Mouse (Mus musculus) stomach, embryonic 16.5 days (tissue): ENCODE measurements around the gene Arl8a. TPM values are rescaled to one million over a fixed set of nuclear protein-coding genes. Genes with fewer than 3 reads are reported as not detected.

Experiments
- ATAC-seq: fragments of 200-750 bp; cut with Nextera tagmentation; 2 replicates; pipeline ENCODE4 v1.8.0; 2017; ENCODE audit warnings: moderate number of reproducible peaks, moderate TSS enrichment; ENCODE audit not compliant: insufficient read depth, low FRiP score
- H3K27ac ChIP-seq: fragments of 300-500 bp; sonication (generic); 2 replicates; pipeline ENCODE4 v1.5.1; 2014; ENCODE audit warnings: low read length
- H3K27me3 ChIP-seq: fragments of 300-500 bp; sonication (generic); 2 replicates; pipeline ENCODE4 v1.6.1; 2014; ENCODE audit warnings: low read length, control low read depth, mixed read lengths; ENCODE audit not compliant: control insufficient read depth, insufficient read depth
- H3K36me3 ChIP-seq: fragments of 300-500 bp; sonication (generic); 2 replicates; pipeline ENCODE4 v1.6.1; 2014; ENCODE audit warnings: low read length; ENCODE audit not compliant: control insufficient read depth, insufficient read depth
- H3K4me1 ChIP-seq: fragments of 300-500 bp; sonication (generic); 2 replicates; pipeline ENCODE4 v1.6.1; 2014; ENCODE audit warnings: low read length, control low read depth, mixed read lengths; ENCODE audit not compliant: control insufficient read depth, insufficient read depth
- H3K4me2 ChIP-seq: fragments of 300-500 bp; sonication (generic); 2 replicates; pipeline ENCODE4 v1.6.1; 2014; ENCODE audit warnings: low read depth, low read length, mixed read lengths
- H3K4me3 ChIP-seq: fragments of 300-500 bp; sonication (generic); replicated peaks from 2 replicates; pipeline ENCODE4 v1.5.1; 2014; ENCODE audit warnings: mild to moderate bottlenecking, low read length
- H3K9ac ChIP-seq: fragments of 300-500 bp; sonication (generic); 2 replicates; pipeline ENCODE4 v1.6.1; 2014; ENCODE audit warnings: low read length
- H3K9me3 ChIP-seq: fragments of 300-500 bp; sonication (generic); replicated peaks from 2 replicates; pipeline ENCODE4 v1.6.1; 2016; ENCODE audit warnings: low read length, control low read depth; ENCODE audit not compliant: control insufficient read depth
- WGBS: fragments of 180-500 bp; shearing (Covaris S2); extraction: QIAGEN DNeasy Blood & Tissue Kit; methylation state at CpG from one replicate; pipeline ENCODE4 v1.1.7; 2014; 5-methylcytosine and 5-hydroxymethylcytosine counted together
- polyA plus RNA-seq: library from polyadenylated mRNA; unstranded; fragments of >200 nt; fragmentation: Nextera tagmentation; extraction: Ambion mirVana; gene quantifications from 2 replicates; pipeline ENCODE4 v1.2.1, GENCODE M21; 2015

Gene Arl8a
- polyA plus RNA-seq, 1 experiment from 2014 or later: 35.3 TPM

DNA sequence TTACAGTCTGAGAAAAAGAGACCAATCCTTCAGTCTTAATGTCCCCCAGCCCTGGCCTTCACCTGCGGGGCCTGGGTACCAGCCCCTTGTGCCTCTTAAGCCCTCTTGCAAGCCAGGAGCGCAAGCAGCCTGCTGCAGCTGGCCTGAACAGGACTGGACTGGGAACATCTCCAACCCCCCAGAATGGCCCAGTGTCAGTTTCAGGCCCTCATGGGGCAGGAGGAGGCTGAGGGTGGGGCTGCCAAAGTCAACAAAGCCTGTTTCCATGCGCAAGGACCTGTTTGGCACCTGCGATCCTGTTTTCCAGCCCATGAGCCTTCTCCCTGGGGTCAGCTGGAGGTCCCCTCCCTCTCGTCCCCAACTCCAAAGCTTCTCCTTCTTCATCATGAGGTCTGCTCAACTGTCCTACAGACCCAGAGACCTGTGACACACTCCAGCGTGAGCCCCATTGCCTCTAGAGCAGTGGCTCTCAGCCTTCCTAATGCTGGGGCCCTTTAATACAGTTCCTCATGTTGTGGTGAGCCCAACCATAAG lies 49.4 kb downstream of the Arl8a start:
- WGBS: 68% methylated on average over 6 of the region's 6 CpGs
- H3K9ac ChIP-seq: no peak overlapping the region; the same call in 1 of the 2 replicates
- no peak for ATAC-seq
- H3K4me2 ChIP-seq: no peak overlapping the region
- H3K9me3 ChIP-seq: no peaks in the 10 kb centered on the region
- peaks cover 9% of the 10 kb centered on the region for H3K4me1 ChIP-seq
- no peaks in the 10 kb centered on the region for H3K36me3 ChIP-seq
- no peak overlapping the region for H3K4me3 ChIP-seq
- H3K27ac ChIP-seq: peak overlapping the region; percentile 81
- H3K27me3 ChIP-seq: no peaks in the 10 kb centered on the region

DNA sequence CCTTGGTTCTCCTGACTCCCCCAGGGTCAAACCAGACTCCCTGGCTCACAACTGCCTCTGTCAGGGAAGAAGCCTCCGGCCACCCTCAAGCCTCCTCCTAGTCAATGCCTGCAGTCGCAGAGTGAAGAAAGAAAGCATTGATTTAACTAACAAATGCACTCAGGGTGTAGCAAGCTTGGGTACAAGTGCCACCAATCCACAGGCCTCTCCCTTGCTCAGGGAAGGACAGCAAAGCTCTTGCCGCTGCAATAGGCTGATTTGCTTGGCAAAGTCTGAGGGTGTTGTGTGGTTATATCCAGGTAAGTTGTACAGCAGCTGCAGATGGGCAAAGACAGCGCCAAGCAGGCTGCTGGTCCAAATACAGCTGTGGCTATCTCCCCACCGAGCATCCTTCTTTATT lies 51.8 kb downstream of the Arl8a start:
- 58% methylated on average over 5 of the region's 5 CpGs for WGBS
- Histone ChIP-seq H3K27me3 (no peaks in the 10 kb centered on the region), H3K4me3 (no peak overlapping the region), H3K4me1 (peaks cover 9% of the 10 kb centered on the region), H3K27ac (peak overlapping the region; percentile 96), H3K4me2 (peak overlapping the region; percentile 25; the same call in 1 of the 2 replicates), H3K9ac (peak overlapping the region; percentile 39; the same call in 1 of the 2 replicates), H3K9me3 (no peaks in the 10 kb centered on the region), H3K36me3 (no peaks in the 10 kb centered on the region)
- no peak for ATAC-seq

DNA sequence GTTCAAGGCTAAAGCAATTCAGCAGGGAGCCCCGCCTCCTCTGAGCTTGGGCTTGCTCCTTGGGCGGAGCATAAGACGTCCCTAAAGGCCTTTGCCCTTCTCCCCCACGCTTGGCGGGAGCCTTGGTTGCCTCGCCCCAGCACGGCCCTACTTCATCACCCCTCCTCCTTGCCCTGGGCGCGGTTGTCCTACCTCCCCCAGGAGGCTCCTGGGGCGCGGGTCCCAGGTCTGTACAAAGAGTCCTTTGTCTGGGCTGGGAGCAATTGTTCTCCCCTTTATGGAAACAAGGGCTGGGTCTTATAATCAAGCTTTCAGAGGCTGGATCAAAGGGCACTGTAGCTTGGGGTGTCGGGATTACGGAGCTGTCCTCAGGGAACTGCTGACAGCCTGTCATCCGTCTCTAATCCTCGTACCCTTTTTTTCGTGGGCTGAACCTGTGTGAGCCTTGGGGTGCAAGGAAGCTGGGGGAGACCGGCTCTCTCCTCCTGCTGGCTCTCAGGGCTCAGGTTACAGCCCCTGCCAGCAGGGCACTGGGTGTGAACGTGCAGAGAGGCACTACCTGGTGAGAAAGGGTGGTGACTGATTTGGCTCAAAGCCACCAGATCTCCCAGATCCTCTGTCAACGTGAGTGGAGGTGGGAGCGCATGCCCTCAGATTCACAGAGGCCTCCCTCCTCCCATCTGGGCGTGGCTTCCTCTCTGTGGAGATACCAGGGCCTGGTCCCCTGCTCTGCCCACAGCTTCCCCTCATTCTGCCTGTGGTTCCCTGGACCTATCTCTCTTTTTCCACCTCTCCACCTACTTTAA lies 52.6 kb downstream of the Arl8a start:
- ATAC-seq: peak; percentile 92
- H3K9me3 ChIP-seq: no peaks in the 10 kb centered on the region
- 6% methylated on average over 21 of the region's 21 CpGs for WGBS
- H3K36me3 ChIP-seq: no peaks in the 10 kb centered on the region
- 0 out of 2 replicates have a peak overlapping the region, but pooled peaks have one; percentile 0 for H3K4me3 ChIP-seq
- H3K4me2 ChIP-seq: peak overlapping the region; percentile 25
- peak overlapping the region; percentile 96 for H3K27ac ChIP-seq
- H3K9ac ChIP-seq: 0 out of 2 replicates have a peak overlapping the region, but pooled peaks have one; percentile 46
- no peaks in the 10 kb centered on the region for H3K27me3 ChIP-seq
- H3K4me1 ChIP-seq: peaks cover 9% of the 10 kb centered on the region

DNA sequence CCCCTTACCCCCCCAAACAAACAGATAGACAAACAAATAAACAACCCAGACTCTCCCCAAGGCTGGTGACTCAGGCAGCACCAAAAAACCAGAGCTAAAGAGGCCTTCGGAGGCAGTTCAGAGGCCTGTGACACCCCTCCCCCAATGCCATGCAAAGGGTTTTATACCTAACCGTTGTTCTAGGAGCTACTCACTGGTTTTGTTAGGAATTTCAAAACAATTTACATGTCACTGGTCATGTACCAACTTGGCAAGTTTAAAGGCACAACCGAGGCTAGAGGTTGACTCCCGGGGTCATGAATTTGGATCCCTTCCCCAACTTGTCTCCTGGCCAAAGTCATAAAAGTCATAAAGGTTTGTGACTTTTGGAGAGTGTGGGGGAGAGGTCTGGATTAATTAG lies 53.8 kb downstream of the Arl8a start:
- Histone ChIP-seq H3K4me1 (peaks cover 15% of the 10 kb centered on the region), H3K4me2 (no peak overlapping the region), H3K27me3 (no peaks in the 10 kb centered on the region), H3K4me3 (no peak overlapping the region), H3K9ac (no peak overlapping the region), H3K27ac (0 out of 2 replicates have a peak overlapping the region, but pooled peaks have one; percentile 96), H3K36me3 (no peaks in the 10 kb centered on the region), H3K9me3 (no peaks in the 10 kb centered on the region)
- no peak for ATAC-seq
- 77% methylated on average over 4 of the region's 4 CpGs for WGBS

DNA sequence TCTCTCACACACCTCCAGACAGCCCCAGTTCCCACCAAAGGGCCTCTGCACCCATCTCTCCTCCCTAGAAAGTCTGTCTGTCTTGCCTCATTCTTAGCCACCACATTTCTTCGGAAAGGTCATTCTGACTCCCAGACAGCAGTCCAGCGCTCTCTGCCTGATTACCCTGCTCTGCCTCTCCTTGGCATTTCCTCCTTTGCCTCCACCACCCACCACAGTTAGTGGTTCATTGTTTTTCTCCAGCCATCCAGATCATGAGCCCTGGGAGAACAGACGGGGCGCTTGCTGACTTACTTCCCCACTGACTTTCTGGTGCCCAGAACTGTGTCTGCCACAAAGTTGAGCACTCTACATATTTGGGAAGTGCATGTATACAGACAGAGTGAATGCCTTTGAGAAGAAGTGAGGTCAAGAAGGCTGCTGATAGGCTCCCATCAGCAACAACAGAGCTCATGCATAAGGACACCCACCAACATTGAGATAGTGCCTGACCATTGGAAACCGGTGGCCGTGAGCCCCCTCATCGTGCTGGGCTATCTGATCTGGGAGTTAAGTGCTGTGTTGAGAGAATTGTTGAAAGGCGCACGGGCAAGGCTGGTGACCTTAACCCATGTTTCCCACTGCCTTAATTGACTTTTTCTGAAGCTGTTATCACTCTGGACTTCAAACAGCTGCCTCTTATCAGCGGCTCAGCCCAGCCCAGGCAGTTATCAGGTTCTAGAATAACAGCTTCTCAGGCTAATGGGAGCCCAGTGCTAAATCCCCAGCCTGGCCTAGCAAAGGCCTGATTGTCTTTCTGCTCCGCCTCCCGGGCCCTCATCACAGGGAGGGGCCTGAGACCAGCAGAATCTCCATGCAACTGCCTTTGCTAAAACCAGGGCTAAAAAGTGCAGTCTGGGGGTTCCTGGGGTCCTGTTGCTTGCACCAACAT lies 57.8 kb downstream of the Arl8a start:
- no peaks in the 10 kb centered on the region for H3K36me3 ChIP-seq
- 23% methylated on average over 12 of the region's 12 CpGs for WGBS
- peak; percentile 91 for ATAC-seq
- no peak overlapping the region for H3K4me3 ChIP-seq
- peak overlapping the region; percentile 46; the same call in 1 of the 2 replicates for H3K9ac ChIP-seq
- no peaks in the 10 kb centered on the region for H3K9me3 ChIP-seq
- H3K4me2 ChIP-seq: no peak overlapping the region
- H3K27me3 ChIP-seq: no peaks in the 10 kb centered on the region
- peaks cover 6% of the 10 kb centered on the region; the same call in 1 of the 2 replicates for H3K4me1 ChIP-seq
- peak overlapping the region; percentile 82 for H3K27ac ChIP-seq

DNA sequence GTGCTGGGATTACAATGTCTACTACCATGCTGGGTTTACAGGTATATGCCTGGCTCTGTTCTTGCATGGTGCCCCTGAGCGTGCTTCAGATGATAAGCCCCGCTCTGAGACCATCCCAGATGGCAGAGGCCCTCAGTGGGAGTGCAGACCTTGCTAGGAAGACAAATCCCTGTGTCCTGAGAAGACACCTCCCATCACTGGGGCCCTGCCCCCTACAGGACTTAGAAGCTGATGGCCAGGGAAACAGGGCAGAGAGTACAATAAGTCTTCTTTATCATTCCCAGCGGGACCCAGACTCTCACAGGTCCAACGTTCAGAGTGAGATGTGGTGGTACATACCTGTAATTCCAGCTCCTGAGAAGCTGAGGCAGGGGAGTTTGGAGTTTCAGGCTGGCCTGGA lies 58.6 kb downstream of the Arl8a start:
- no peak for ATAC-seq
- H3K4me3 ChIP-seq: no peak overlapping the region
- H3K36me3 ChIP-seq: no peaks in the 10 kb centered on the region
- WGBS: 43% methylated on average over 4 of the region's 4 CpGs
- no peak overlapping the region for H3K4me2 ChIP-seq
- H3K9me3 ChIP-seq: no peaks in the 10 kb centered on the region
- peaks cover 9% of the 10 kb centered on the region; the same call in 1 of the 2 replicates for H3K4me1 ChIP-seq
- H3K9ac ChIP-seq: peak overlapping the region; percentile 46; the same call in 1 of the 2 replicates
- no peaks in the 10 kb centered on the region for H3K27me3 ChIP-seq
- peak overlapping the region; percentile 82 for H3K27ac ChIP-seq

Other genes starting within 250 kb of the Arl8a start
- gene Ppp1r12b, start 190.9 kb upstream of the Arl8a start, polyA plus RNA-seq: 24.5 and 28.9 TPM in 2 replicates
- gene Ube2t, start 184.3 kb upstream of the Arl8a start, polyA plus RNA-seq: 27.8 and 33.2 TPM in 2 replicates
- gene Lgr6, start 41.5 kb upstream of the Arl8a start, polyA plus RNA-seq: 1.1 and 1.2 TPM in 2 replicates
- gene Ptpn7, start 14.1 kb upstream of the Arl8a start, polyA plus RNA-seq: 1.6 and 2.8 TPM in 2 replicates
- 0.90 and 1.3 TPM in 2 replicates for gene Gpr37l1, start 20.9 kb downstream of the Arl8a start, polyA plus RNA-seq
- 161 and 211 TPM in 2 replicates for gene Elf3, start 111.7 kb downstream of the Arl8a start, polyA plus RNA-seq
- gene Rnpep, start 137.3 kb downstream of the Arl8a start, polyA plus RNA-seq: 129 and 131 TPM in 2 replicates
- 194 and 219 TPM in 2 replicates for gene Timm17a, start 167.0 kb downstream of the Arl8a start, polyA plus RNA-seq
- 17.5 and 20.2 TPM in 2 replicates for gene Lmod1, start 178.0 kb downstream of the Arl8a start, polyA plus RNA-seq
- gene Shisa4, start 228.4 kb downstream of the Arl8a start, polyA plus RNA-seq: 37.2 and 38.8 TPM in 2 replicates